Mouse (Mus musculus): ENCODE measurements around the gene Med13l. TPM values are rescaled to one million over a fixed set of nuclear protein-coding genes. Genes with fewer than 3 reads are reported as not detected.

Gene Med13l
- polyA plus RNA-seq (2016; fragmentation: Nextera tagmentation; extraction: Ambion mirVana), result 17.7 and 18.2 TPM in 2 replicates

DNA sequence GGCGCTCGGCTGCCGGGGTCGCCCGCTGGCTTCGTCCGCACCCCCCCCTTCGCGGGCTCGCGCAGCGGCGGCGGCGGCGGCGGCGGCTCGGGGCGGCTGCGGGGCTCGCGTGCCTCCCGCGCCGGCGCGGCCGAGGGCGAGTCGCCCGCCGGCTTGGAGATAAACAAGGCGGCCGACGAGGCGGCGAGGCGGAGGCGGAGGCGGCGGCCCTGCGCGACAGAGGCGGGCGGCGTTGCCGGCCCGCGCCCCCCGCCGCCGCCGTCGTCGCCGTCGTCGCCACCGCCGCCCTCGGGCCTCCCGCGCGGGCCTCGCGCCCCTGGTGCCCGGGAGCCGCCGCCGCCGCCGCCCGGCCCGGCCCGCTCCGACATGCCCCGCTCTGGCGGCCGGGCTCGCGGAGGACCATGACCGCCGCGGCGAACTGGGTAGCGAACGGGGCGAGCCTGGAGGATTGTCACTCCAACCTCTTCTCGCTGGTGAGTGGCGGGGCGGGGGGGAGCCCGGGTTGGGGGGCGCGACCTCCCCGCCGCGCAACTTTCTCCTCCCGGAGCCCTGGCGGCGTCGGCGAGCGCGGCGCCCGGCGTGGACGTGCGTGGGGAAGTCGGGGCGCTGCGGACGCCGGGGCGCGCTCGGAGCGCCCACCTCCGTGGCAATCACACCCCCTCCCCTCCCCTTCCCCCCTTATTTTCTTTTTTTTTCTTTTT, at the start of gene Med13l:
Med13l (plus strand) TSS at position 295 of the 701 bp plus-strand sequence.
- Histone ChIP-seq H3K4me3 (peak within 1 kb of the TSS; percentile 68), H3K27ac (peak within 1 kb of the TSS; percentile 96), H3K36me3 (no peaks in the 10 kb centered on the region), H3K9ac (peak within 1 kb of the TSS; percentile 93), H3K9me3 (peaks cover under 1% of the 10 kb centered on the region; the same call in 1 of the 2 replicates), H3K27me3 (0 out of 2 replicates have a peak, but pooled peaks cover 2% of the 10 kb centered on the region), H3K4me2 (replicated peaks) (peak within 1 kb of the TSS; percentile 64), H3K4me1 (peaks cover 33% of the 10 kb centered on the region)
- ATAC-seq (ENCODE audit: insufficient number of reproducible peaks, insufficient read depth, low FRiP score, low TSS enrichment), result 0 out of 2 replicates have a peak, but pooled peaks have one; percentile 28
- under 1% methylated on average over 77 of the region's 120 CpGs for WGBS

DNA sequence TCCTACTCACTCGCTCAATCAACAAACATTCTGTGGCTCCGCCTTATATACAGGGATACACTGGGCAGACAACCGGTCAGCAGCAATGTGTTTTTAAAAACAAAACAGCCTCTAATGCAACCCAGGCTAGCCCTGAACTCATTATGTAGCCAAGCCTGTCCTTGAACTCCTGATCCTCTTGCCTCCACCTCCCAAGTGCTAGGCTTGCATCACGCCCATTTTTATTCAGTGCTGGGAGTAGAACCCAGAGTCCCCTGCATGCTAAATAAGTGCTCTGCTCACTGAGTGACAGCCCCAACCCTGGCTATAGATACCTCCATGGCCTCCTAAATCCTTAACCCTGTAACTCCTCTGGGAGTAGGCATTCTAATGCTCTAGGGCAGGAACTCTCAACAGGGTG, 49.5 kb upstream of the Med13l start:
- Histone ChIP-seq H3K4me2 (replicated peaks) (no peak overlapping the region), H3K9me3 (no peaks in the 10 kb centered on the region), H3K9ac (no peak overlapping the region), H3K27me3 (no peaks in the 10 kb centered on the region), H3K4me3 (no peak overlapping the region), H3K36me3 (no peaks in the 10 kb centered on the region), H3K4me1 (peaks cover 27% of the 10 kb centered on the region), H3K27ac (no peak overlapping the region)
- no peak for ATAC-seq (ENCODE audit: insufficient number of reproducible peaks, insufficient read depth, low FRiP score, low TSS enrichment)
- 82% methylated on average over 4 of the region's 4 CpGs for WGBS

DNA sequence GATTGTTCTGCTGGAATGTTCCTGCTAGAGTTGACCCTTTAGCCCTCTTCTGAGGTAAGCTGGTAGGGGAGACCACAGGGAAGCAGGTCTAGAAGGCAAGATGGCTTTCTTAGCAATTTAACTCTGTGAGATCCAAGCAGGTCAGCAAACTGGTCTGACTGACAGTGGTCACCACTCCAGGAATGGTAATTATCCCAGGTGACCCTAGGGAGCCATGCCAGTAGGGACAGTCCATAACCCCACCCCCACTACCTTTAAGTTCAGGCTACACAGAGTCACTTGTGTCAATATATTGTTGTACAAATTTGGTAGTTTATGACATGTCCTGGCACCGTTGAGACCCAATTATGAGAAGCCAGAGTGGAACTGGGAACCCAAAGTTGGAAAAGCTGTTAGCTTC, 47.5 kb upstream of the Med13l start:
- Histone ChIP-seq H3K9ac (no peak overlapping the region), H3K4me3 (no peak overlapping the region), H3K9me3 (no peaks in the 10 kb centered on the region), H3K27ac (no peak overlapping the region), H3K4me2 (replicated peaks) (no peak overlapping the region), H3K36me3 (no peaks in the 10 kb centered on the region), H3K27me3 (no peaks in the 10 kb centered on the region), H3K4me1 (peaks cover 39% of the 10 kb centered on the region)
- no peak for ATAC-seq (ENCODE audit: insufficient number of reproducible peaks, insufficient read depth, low FRiP score, low TSS enrichment)
- 66% methylated on average over 1 of the region's 1 CpGs for WGBS

DNA sequence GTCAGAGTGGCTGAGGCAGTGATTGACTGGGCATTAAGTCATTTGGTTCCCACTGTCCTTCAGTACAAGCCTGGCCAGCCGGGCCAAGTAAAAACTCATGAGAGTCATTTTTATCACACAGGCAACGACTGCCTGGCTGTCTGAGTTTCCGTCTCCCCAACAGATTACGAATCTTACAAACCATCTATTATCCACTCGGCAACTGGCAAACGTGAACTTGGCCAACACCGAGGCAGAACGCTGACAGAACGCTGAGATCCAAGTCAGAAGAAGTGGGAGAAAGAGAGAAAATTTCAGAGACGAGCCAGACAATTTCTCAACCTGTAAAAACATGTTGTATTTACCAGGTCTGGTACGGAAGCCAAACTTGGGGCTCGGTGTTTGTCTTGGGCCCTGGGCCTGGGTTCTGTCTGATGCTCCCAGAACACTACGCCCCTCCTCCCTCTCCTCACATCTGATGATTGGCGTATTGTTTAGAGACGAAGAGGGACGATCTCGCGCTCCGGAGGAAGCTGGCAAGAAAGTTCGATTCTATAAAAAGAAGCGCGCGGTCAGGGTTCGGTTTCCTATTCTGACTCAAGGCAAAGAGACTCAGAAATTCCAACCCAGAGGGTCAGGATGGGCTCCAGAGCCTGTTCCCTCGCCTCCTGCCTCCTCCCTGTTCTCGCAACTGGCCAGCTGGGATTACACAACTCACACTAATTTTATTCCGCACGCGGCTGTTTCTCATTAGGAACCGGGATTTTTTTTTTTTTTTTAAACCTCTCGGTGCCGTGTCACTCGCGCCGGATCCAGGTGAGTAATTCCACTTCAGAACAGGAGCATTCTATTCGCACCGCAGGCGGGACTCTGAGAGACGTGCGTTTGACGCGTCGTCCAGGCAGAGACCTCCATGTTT, 46.6 kb upstream of the Med13l start:
- WGBS, result 2% methylated on average over 43 of the region's 43 CpGs
- H3K4me3 ChIP-seq, result peak overlapping the region; percentile 28
- H3K4me1 ChIP-seq, result peaks cover 45% of the 10 kb centered on the region
- H3K9me3 ChIP-seq, result no peaks in the 10 kb centered on the region
- H3K9ac ChIP-seq, result no peak overlapping the region
- H3K27me3 ChIP-seq, result no peaks in the 10 kb centered on the region
- no peaks in the 10 kb centered on the region for H3K36me3 ChIP-seq
- H3K4me2 ChIP-seq (replicated peaks), result peak overlapping the region; percentile 52
- H3K27ac ChIP-seq, result peak overlapping the region; percentile 80
- no peak for ATAC-seq (ENCODE audit: insufficient number of reproducible peaks, insufficient read depth, low FRiP score, low TSS enrichment)

DNA sequence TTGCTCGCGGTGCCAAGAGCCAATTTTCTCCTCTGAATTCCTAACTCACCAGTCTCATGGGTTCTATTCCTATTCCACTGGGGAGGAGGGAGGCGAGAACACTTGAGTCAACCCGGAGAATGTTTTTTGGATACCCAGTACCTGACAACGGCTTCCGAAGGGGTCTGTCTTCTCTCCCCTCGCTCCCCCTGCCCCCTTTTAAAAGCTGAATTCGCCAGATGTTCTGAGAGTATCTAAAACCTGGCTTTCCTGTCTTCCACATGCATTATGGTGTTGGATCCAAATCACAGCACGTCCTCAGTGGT, 46.0 kb upstream of the Med13l start:
- H3K9me3 ChIP-seq, result no peaks in the 10 kb centered on the region
- peak overlapping the region; percentile 52 for H3K4me2 ChIP-seq (replicated peaks)
- peak overlapping the region; percentile 80 for H3K27ac ChIP-seq
- ATAC-seq (ENCODE audit: insufficient number of reproducible peaks, insufficient read depth, low FRiP score, low TSS enrichment), result no peak
- no peak overlapping the region for H3K9ac ChIP-seq
- peak overlapping the region; percentile 28 for H3K4me3 ChIP-seq
- no peaks in the 10 kb centered on the region for H3K36me3 ChIP-seq
- H3K4me1 ChIP-seq, result peaks cover 46% of the 10 kb centered on the region
- H3K27me3 ChIP-seq, result no peaks in the 10 kb centered on the region
- 10% methylated on average over 9 of the region's 9 CpGs for WGBS

DNA sequence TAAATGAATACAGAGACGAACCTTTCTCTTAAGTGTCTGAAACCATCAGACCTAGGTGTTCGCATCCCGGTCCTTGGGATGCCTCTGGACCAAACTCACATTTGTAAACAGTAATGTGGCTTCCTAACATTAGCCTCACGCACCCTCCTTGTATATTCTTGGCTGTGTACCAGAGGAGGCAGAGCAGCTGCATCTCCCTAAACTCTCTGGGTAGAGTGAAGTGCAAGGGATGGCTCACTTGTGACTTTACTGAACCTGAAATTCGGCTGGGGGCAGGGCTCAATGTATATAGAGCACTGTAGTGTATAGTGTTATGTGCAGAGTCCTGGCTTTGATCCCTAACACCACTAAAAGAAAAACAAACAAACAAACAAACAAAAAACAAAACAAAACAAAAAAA, 45.6 kb upstream of the Med13l start:
- ATAC-seq (ENCODE audit: insufficient number of reproducible peaks, insufficient read depth, low FRiP score, low TSS enrichment), result 0 out of 2 replicates have a peak, but pooled peaks have one; percentile 48
- 38% methylated on average over 5 of the region's 5 CpGs for WGBS
- peaks cover 46% of the 10 kb centered on the region for H3K4me1 ChIP-seq
- H3K4me3 ChIP-seq, result peak overlapping the region; percentile 28
- peak overlapping the region; percentile 52 for H3K4me2 ChIP-seq (replicated peaks)
- H3K9me3 ChIP-seq, result no peaks in the 10 kb centered on the region
- peak overlapping the region; percentile 80 for H3K27ac ChIP-seq
- H3K36me3 ChIP-seq, result no peaks in the 10 kb centered on the region
- no peak overlapping the region for H3K9ac ChIP-seq
- no peaks in the 10 kb centered on the region for H3K27me3 ChIP-seq

DNA sequence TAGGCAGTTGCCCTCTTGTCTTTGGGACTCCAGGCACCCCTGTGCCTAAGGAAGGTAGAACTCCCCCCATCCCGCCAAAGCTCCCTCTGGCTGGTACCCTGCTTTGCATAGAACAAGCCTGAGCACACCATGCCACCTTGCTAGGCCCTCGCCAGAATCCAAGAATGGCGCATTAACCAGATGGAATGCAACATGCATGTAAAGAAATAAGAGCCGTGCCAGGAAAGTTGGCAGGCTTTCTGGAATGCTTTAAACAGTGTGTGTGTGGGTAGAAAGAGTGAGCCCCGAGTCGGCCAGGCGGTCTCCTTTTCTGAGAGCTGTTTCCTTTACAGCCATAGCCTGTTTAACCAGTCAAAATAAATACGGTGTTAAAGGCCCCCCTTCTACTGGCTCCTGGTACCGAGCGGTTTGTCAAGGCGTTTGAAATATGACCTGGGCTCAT, 45.2 kb upstream of the Med13l start:
- H3K4me3 ChIP-seq, result no peak overlapping the region
- WGBS, result 5% methylated on average over 11 of the region's 11 CpGs
- peak overlapping the region; percentile 80 for H3K27ac ChIP-seq
- peak overlapping the region; percentile 52 for H3K4me2 ChIP-seq (replicated peaks)
- H3K27me3 ChIP-seq, result no peaks in the 10 kb centered on the region
- H3K9ac ChIP-seq, result no peak overlapping the region
- H3K36me3 ChIP-seq, result no peaks in the 10 kb centered on the region
- ATAC-seq (ENCODE audit: insufficient number of reproducible peaks, insufficient read depth, low FRiP score, low TSS enrichment), result peak; percentile 71
- peaks cover 46% of the 10 kb centered on the region for H3K4me1 ChIP-seq
- no peaks in the 10 kb centered on the region for H3K9me3 ChIP-seq

DNA sequence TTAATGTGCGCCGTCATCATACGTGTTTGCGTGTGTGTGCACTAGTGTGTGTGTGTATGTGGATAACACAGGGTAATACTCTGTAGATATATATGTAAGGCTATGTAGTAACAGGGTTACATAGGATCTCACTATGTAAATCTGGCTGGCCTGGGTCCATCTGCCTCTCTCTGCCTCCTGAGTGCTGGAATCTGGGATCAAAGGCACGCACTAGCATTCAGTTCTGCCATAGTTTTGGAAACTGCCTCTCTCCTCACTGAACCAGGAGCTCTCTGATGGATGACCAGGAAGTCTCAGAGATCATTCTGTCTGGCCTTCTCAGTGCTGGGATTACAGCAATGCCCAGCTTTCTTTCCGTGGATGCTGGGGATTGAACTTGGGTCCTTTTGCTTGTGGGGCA, 44.4 kb upstream of the Med13l start:
- peak overlapping the region; percentile 80 for H3K27ac ChIP-seq
- no peak overlapping the region for H3K4me3 ChIP-seq
- WGBS, result 67% methylated on average over 6 of the region's 6 CpGs
- no peak for ATAC-seq (ENCODE audit: insufficient number of reproducible peaks, insufficient read depth, low FRiP score, low TSS enrichment)
- no peak overlapping the region for H3K9ac ChIP-seq
- H3K4me1 ChIP-seq, result peaks cover 46% of the 10 kb centered on the region
- H3K9me3 ChIP-seq, result no peaks in the 10 kb centered on the region
- H3K36me3 ChIP-seq, result no peaks in the 10 kb centered on the region
- H3K4me2 ChIP-seq (replicated peaks), result 0 out of 2 replicates have a peak overlapping the region, but pooled peaks have one; percentile 14
- no peaks in the 10 kb centered on the region for H3K27me3 ChIP-seq

DNA sequence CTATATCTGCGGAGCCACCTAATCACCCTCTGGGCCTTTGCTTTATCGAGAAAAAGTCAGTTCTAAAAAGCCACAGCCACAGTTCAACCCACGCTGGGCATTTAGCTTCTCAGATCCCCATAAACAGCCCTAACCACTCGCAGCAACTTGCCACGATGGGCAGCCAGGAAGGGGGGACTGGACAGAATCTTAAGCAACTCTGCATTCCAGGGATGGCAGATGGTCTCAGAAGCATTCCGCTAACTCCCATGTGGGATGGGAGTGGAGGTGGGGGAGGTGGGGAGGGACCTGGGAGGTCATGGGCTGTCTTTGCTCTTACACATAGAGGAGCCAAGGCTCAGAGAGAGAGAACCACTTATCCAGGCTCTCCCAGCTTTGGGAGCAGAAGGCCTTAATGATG, 44.0 kb upstream of the Med13l start:
- no peaks in the 10 kb centered on the region for H3K9me3 ChIP-seq
- 0 out of 2 replicates have a peak overlapping the region, but pooled peaks have one; percentile 23 for H3K27ac ChIP-seq
- no peak overlapping the region for H3K9ac ChIP-seq
- H3K4me1 ChIP-seq, result peaks cover 46% of the 10 kb centered on the region
- WGBS, result 31% methylated on average over 6 of the region's 6 CpGs
- no peaks in the 10 kb centered on the region for H3K27me3 ChIP-seq
- H3K36me3 ChIP-seq, result no peaks in the 10 kb centered on the region
- H3K4me2 ChIP-seq (replicated peaks), result no peak overlapping the region
- no peak overlapping the region for H3K4me3 ChIP-seq
- no peak for ATAC-seq (ENCODE audit: insufficient number of reproducible peaks, insufficient read depth, low FRiP score, low TSS enrichment)

DNA sequence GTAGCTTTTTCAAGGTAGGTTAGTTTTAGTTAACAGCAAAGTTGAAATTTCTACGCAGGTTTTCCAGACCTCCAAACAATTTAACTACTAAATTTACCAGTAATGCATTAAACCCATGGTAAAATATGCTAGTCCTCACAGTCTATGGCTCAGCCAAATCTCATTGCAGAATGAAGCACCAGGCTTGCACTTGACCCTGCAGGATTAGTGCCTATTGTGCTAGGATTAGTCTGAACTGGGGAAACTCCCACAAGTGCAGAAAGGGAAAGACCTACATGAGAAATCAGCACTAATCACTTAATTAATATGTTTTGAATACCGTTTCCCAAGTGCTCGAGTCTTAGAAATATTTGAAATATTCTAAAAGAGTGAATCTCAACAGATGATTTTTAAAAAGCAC, 40.0 kb upstream of the Med13l start:
- ATAC-seq (ENCODE audit: insufficient number of reproducible peaks, insufficient read depth, low FRiP score, low TSS enrichment), result no peak
- Histone ChIP-seq H3K9ac (no peak overlapping the region), H3K36me3 (no peaks in the 10 kb centered on the region), H3K9me3 (no peaks in the 10 kb centered on the region), H3K27ac (no peak overlapping the region), H3K4me1 (peaks cover 26% of the 10 kb centered on the region), H3K4me3 (no peak overlapping the region), H3K27me3 (no peaks in the 10 kb centered on the region), H3K4me2 (replicated peaks) (no peak overlapping the region)
- WGBS, result 54% methylated on average over 3 of the region's 3 CpGs

DNA sequence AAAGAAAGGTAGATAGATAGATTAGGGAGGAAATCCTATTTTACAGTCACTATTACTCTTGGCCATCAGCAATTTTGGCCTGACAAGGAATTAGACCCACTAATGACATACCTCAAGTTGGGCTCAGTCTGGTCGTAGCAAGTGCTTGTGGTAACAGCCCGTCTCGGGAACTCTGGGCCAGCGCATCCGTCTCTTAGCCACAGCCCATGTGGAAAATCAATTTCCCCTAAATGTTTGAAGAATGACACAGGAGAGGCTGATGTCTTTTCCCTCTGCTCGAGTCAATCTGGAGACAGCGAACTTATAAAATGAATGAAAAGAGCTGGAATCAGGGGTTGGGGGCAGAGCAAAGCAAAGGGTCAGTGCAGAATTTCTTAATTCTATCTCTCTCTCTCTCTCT, 36.1 kb upstream of the Med13l start:
- Histone ChIP-seq H3K4me1 (peaks cover 24% of the 10 kb centered on the region), H3K9me3 (no peaks in the 10 kb centered on the region), H3K27me3 (no peaks in the 10 kb centered on the region), H3K4me2 (replicated peaks) (no peak overlapping the region), H3K27ac (no peak overlapping the region), H3K4me3 (no peak overlapping the region), H3K36me3 (no peaks in the 10 kb centered on the region), H3K9ac (no peak overlapping the region)
- ATAC-seq (ENCODE audit: insufficient number of reproducible peaks, insufficient read depth, low FRiP score, low TSS enrichment), result no peak
- whole genome bisulfite sequencing, result 54% methylated on average over 7 of the region's 7 CpGs

DNA sequence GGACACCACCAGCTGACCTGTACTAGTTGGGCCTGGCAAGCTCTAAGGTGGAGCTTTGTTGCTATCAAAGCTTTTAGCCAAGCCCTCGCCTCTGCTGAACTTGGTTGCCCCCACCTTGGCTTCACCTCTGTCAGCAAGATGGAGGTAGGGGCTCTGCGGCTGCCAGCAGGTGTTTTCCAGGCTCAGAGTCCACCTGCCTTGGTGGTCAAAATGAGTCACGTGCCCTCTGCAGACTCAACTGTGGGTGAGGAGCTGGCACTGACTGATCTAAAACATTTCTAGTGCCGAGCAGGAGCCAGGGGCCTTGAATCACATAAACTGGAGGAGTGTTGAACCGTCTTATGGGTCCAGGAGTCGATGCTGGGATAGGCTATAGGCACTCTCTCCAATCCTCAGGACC, 34.8 kb upstream of the Med13l start:
- peaks cover 26% of the 10 kb centered on the region for H3K4me1 ChIP-seq
- no peak overlapping the region for H3K4me3 ChIP-seq
- 77% methylated on average over 6 of the region's 6 CpGs for WGBS
- no peak for ATAC-seq (ENCODE audit: insufficient number of reproducible peaks, insufficient read depth, low FRiP score, low TSS enrichment)
- H3K9ac ChIP-seq, result no peak overlapping the region
- H3K27ac ChIP-seq, result no peak overlapping the region
- H3K36me3 ChIP-seq, result no peaks in the 10 kb centered on the region
- H3K27me3 ChIP-seq, result no peaks in the 10 kb centered on the region
- no peaks in the 10 kb centered on the region for H3K9me3 ChIP-seq
- H3K4me2 ChIP-seq (replicated peaks), result no peak overlapping the region

Data from embryonic facial prominence, embryonic 12.5 days (tissue).